Mouse (Mus musculus) fibroblast of lung, adult 2 months (primary cell): ENCODE data around the gene Gng13.
"Not testable (repeated sequence)": the region's sequence is repeated elsewhere in the genome, so short reads cannot be mapped to it uniquely, and the experiment has no call there.

ENCODE experiments used
- DNase-seq: peaks from one replicate; pipeline ENCODE4 v3.0.0-alpha.2; 2011; ENCODE audit warnings: low read depth

Gene Gng13

GRCm38 (mm10) chr17:25732082-25732481 lies 15.1 kb downstream of the Gng13 start:
- DNase-seq = peak; percentile 62

- DNase-seq = no peak
These were observed 18.3 kb downstream of the Gng13 start for GRCm38 (mm10) chr17:25735246-25735645.

DNA sequence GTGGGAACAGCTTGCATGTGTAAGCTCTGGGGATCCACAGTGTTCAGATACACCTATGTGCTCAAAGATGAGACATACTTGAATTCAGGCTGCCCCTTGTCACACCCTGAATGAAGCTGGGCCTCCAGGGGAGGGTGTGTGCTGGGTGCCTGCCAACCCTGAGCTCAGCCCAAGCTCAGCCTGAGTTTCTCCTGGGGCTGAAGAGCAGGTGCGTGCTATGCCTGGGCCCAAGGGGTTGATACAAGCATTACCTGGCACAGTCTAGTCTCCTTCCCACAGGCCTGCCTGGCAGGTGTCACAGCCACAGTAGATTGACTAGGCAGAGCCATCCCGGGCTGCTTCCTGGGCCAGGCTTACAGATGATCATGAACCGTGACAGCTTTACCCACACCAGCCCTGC lies 18.8 kb downstream of the Gng13 start, which contains the start of gene Mslnl:
Gene Mslnl (plus strand): TSS at position 298 of the 400 bp plus-strand sequence.
- no peak for DNase-seq

GRCm38 (mm10) chr17:25738861-25739260 lies 21.9 kb downstream of the Gng13 start:
- no peak for DNase-seq

DNA sequence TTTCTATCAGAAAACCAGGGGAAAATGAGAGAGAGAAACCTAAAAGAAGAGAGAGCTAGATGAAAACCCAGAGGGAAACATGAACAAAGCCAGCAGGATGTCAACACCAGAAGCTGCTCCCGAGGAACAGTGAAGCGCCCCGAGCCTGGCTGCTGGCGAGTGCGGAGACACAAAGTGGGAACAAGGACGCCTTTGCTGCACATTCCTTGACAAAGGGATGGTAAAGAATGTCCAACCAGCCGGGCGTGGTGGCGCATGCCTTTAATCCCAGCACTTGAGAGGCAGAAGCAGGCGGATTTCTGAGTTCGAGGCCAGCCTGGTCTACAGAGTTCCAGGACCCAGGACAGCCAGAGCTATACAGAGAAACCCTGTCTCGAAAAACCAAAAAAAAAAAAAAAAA lies 24.5 kb downstream of the Gng13 start:
- not testable (repeated sequence) for DNase-seq

- no peak for DNase-seq
These were observed 26.9 kb downstream of the Gng13 start for GRCm38 (mm10) chr17:25743831-25744230.

GRCm38 (mm10) chr17:25744311-25744710 lies 27.3 kb downstream of the Gng13 start:
- DNase-seq = no peak

- no peak for DNase-seq
These were observed 31.3 kb downstream of the Gng13 start for GRCm38 (mm10) chr17:25748238-25748637.

DNA sequence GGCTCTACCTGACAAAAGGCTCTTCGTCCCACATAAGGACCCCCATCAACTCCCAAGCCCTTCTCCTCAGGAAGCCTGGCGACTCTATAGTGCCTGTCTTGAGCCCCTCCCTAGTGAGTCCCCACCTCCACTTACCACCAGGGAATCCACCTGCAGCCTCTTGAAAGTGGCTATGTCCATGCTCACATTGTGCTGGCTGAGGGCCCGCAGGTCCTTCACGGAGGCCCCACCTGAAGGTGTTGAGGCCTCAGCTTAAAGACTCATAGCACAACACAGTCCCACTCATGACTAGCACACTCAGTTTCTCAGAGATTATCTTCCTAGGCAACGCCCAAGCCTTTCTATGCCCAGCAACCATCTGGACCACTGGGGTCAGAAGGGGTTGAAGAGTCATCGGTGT lies 32.3 kb downstream of the Gng13 start:
- no peak for DNase-seq

DNA sequence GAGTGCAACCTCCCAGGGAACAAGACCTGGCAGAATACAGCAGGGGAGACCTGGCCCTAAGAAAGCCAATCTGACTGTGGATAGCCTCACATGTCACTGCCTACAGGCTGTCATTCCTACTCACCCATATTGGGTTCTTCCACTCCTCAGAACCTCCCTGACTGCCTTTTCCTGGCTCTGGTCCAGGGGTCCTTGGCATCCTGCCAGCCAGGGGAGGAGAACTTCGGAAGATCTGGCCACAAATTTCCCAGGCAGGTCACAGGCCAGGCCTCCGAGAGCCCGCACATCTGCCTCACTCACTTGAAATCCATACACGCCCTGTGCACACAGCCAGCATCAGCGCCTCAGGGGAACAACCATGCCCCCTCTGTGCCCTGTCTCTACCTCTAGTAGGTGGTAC lies 34.5 kb downstream of the Gng13 start:
- no peak for DNase-seq

DNA sequence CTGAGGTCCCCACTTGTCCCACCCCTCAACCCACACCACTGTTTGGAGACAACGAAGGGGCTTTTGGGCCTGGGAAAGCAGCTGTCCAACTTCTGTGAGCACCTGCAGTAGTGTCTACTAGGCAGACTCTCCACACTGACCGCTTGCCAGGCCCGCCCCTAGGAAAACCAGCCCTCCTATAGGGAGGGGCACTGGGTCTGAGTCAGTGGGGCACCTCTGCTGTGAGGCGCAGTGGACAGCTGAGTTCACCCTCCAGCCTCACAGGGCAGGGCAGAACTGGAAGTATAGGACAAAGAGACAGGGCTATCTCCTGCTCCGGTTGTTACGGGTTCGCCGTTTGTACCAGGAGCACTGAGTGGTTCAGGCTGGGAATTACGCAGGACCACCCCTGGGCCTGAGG lies 37.3 kb downstream of the Gng13 start, which contains the start of gene Msln:
Gene Msln (minus strand): TSS at position 138 of the 400 bp plus-strand sequence.
- DNase-seq = no peak

DNA sequence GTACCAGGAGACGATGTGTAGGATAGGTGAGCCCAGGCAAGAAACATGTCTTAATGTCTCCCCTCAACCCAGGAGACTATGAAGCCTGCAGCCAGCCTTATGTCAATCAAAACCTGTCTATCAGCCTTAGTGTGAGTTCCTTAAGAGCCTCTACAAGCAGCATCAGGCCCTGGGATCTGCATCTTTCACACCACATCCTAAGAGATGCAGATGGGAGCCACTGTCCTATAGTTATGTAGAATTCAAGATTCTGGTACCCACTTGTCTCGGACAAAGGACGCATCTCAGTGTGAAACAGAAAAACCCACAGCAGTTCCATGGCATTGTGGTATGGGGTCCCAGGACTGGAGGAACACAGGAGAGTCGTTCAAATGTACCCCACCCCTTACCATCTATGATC lies 38.1 kb downstream of the Gng13 start:
- no peak for DNase-seq

DNA sequence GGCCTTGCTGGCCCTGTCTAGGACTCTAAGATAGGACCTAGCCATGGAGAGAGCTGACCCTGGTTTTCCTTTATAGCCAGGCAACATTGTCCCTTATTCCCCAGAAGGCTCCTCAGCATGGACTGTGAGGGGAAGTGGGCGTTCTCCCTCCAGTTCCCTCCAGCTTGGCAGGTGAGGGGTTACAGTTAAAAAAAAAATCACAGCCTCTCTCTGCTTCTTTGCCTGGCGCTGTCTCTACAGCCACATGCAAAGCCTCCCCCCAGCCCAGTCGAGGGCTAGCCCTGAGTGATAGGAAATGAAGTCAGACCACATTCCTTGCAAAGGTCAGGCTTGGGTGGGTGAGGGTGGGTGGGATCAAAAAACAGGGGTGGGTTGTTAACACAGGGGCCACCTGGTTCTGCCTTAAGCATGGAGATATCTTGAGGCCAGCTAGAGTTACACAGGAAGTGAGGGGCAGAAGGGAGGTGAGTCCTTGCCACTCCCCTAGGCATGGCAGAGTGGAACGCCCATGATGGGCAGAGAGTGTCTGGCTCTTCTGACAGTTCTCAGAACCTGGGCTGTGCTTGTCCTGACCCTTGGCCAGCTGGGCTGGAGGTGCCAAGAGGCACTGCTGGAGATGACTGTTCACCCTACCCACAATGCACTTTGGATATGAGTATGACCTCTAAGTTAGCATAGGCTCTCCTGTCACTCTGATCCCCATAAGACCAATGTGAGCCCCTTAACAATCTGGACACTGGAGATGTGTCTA lies 38.8 kb downstream of the Gng13 start:
- DNase-seq = no peak

DNA sequence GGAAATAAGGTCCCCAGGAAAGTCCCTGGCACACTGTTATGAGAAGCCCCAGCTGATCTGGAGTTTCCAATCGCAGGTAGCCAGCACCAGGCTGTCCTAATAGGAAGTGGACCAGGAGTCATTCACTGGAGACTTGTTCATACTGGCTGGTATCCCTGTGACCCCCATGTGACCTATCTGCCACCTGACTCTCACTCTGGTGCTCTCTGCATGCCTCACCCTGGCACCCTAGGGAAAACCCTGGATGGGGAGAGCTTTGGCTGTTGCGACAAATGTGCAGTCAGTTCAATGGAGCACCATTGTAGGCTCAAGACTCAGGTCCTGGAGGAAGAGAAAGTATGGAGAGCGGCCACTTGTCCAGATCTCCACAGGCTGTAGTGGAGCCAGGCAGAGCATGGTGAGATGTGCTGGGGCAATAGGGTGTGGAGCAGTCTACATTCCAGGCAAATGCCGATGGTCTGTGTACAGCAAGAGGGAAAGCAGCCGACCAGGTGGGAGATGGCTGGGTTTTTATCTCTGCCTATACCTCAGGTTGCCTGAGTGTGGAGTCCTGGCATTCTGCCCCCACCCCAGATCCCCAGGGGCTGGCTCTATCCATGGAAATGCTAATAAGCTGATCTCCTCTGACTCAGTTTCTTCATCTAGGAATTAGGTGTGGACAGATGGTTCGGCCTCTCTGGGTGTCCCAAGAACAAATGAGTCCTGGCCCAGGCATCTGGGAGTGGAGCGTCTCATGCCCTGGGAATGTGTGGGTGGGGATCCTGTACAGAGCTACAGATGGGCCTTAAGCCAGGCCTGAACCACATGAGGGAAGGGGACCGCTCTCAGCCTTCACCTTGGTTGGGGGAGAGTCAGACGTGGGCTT lies 39.6 kb downstream of the Gng13 start:
- no peak for DNase-seq

DNA sequence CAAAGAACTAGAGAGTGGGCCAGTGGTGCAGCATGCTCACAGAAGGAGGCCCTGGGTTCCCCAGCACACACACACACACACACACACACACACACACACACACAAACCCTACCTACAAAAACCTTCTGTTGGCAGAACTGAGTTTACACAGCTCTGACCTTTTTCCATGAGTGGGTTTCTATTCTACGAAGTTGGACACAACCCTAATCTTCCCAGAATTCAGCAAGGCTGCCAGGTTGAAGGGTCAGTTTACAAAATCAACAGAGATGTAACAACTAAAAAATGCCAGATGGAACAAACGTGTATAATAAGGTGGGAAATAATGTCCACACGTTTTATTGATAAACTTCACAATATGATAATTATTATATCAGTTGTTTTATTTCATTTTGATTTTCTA lies 40.7 kb downstream of the Gng13 start:
- DNase-seq = peak; percentile 23

DNA sequence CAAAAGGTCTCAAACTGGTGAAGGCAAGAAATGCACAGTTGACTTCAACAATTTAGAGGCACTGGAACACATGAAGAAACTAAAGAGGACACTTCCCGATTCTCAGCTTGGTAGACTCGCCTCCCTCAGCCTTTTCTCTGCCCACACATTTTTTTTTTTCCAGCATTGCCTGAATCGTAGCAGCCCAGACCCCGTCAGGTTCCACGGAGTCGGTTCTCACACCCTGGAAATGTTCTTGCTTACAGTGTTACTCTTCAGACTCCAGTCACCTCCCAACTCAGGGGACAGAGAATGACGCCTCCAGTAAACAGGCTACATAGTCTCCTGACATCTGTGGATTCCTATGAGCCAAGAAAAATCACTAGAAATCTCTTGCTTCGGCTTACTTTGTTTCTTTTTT lies 43.2 kb downstream of the Gng13 start:
- DNase-seq = no peak

DNA sequence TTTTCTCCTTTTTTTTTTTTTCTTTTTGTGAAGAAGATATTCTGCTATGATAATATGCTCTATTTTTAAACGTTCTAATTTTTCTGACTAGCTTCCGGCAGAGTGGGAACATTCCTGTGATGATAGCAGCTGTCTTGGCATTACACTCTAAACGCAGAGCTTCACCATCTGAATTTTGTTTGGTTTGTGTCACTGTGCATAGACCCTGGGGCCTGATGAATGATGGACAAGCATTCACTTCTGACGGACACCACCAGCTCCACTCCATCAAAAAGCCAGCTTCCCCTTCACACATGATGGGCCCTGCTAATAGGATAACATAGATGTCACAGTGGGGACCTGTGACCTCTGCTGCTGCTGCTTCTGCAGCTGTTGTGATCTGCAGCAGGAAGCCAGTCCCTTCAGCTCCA lies 44.6 kb downstream of the Gng13 start:
- no peak for DNase-seq

- no peak for DNase-seq
These were observed 45.6 kb downstream of the Gng13 start for GRCm38 (mm10) chr17:25762591-25762990.

DNA sequence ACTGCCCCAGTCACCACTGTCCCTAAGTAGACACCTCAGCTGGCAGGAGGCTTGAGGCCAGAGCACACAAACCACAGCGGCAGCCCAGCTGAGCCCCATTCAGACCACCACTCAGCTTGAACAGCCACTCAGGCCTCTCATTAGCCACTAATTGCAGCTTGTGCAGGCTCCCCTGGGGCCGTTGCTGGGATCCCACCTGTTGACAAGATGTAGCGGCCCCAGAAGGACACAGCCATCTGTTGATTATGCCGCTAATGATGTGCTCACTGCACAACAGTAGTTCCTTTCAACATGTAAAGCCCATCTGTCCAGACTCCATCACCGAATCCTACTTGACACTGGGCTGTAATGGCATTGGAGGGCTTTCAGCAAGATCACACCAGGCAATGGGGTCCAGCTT lies 48.9 kb downstream of the Gng13 start:
- no peak for DNase-seq
